Mouse (Mus musculus) ES-Bruce4 (cell line): ENCODE results near the gene Pced1a.

Source experiments
- CTCF ChIP-seq: IDR thresholded peaks from one replicate; pipeline ENCODE4 v1.8.1; 2011; ENCODE audit warnings: low read depth, low read length
- POLR2A ChIP-seq: IDR thresholded peaks from one replicate; pipeline ENCODE4 v1.8.1; 2011; ENCODE audit warnings: low read length; ENCODE audit not compliant: insufficient read depth

- TF ChIP-seq CTCF = no peak
- TF ChIP-seq POLR2A = no peak
These were observed 23.9 kb upstream of the Pced1a start for GRCm38 (mm10) chr2:130448449-130448848.
